Mouse (Mus musculus): ENCODE data around the gene Tmem52.

Gene Tmem52

GRCm38 (mm10) chr4:155510981-155511380 is 42.1 kb downstream of the Tmem52 start:
- DNase-seq (ENCODE audit: low spot score), result no peak

- DNase-seq (ENCODE audit: low spot score), result no peak
Measured at GRCm38 (mm10) chr4:155514810-155515209, 45.9 kb downstream of the Tmem52 start.

- DNase-seq (ENCODE audit: low spot score), result no peak
Measured at GRCm38 (mm10) chr4:155517948-155518517, 49.1 kb downstream of the Tmem52 start.
